Mouse (Mus musculus) CH12F3 (cell line): ENCODE data around the gene Gpr26.

Source experiments
- in situ Hi-C: fragments of 300-500 bp; cut with MboI; formaldehyde crosslinking; loops from 2 replicates; pipeline ENCODE4 v1.14.3; 2020; ENCODE audit warnings: low sequenced_read_pairs

Gene Gpr26

DNA sequence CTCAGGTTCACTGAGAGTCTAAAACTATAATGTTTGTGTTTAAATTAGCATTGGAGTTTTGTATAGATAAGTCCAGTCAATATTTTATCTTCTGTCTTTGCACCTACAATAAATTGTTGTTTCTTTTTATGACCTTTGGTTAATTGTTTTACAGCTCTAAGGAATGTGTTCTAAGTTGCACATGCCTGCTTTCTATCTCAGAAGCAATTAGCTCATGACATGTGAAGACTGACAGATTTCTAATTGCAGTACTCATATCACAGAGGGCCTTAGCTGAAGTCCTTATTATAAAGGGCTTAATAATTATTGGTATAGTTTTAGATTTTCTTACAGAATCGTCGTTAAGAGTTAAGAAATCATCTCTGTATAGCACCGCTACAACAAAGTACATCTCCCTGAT lies 49.7 kb downstream of the Gpr26 start:
- in situ Hi-C loops: no loop called here

- in situ Hi-C loops: no loop called here
Observed at GRCm38 (mm10) chr7:132025591-132025990, 59.3 kb downstream of the Gpr26 start.

- in situ Hi-C loops: no loop called here
Observed at GRCm38 (mm10) chr7:132026671-132027070, 60.4 kb downstream of the Gpr26 start.

DNA sequence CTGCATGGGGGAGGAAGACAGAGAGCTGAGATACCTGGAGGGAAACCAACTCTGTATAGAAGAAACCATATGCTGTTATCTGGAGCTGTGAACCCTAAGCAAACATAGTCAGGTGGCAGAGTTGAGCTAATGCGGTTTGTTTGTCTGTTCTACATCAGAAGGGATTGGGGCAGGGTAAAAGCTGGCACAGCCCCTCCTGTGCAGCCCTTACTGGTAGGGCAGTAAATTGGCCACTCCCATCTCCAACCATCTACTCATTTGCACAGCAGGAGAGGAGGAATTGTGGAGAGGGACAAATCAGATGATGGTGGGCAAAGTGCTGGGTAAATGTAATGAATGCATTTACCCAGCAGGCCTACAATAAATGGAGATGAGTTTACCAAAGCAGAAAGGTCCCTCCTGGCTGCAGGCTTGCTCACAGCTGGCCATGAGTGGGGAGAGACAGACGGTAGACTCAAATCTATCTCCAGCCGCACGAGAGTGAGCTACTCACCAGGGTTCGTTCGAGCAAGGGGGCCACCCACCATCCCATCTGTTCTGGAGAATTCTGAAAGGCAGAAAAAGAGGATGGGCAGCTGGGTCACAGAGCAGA lies 65.8 kb downstream of the Gpr26 start:
- in situ Hi-C loops: no loop called here
